Mouse (Mus musculus) embryonic fibroblast, embryonic 13.5 days (primary cell): ENCODE data around the gene Treh. TPM values are rescaled to one million over a fixed set of nuclear protein-coding genes. Genes with fewer than 3 reads are reported as not detected.
A peak's percentile ranks its signal among the peaks of the same experiment; 100 is the strongest.

ENCODE experiments used
- H3K27ac ChIP-seq: 2 replicates; pipeline ENCODE4 v1.5.1; 2012; ENCODE audit warnings: low read length, control low read depth, inconsistent platforms; ENCODE audit not compliant: insufficient read depth
- H3K4me1 ChIP-seq: 2 replicates; pipeline ENCODE4 v1.6.1; 2011; ENCODE audit warnings: low read length; ENCODE audit not compliant: control insufficient read depth, insufficient read depth
- H3K4me3 ChIP-seq: 2 replicates; pipeline ENCODE4 v1.5.1; 2011; ENCODE audit warnings: mild to moderate bottlenecking, control low read depth, low read length; ENCODE audit not compliant: insufficient read depth
- CTCF ChIP-seq: IDR thresholded peaks from 2 replicates; pipeline ENCODE4 v1.5.1; 2011; ENCODE audit warnings: mild to moderate bottlenecking, control low read depth, low read length, moderate library complexity, borderline replicate concordance; ENCODE audit not compliant: insufficient read depth
- POLR2A ChIP-seq: IDR thresholded peaks from 2 replicates; pipeline ENCODE4 v1.6.1; 2011; ENCODE audit warnings: low read depth, mild to moderate bottlenecking, control low read depth, low read length, moderate library complexity
- polyA plus RNA-seq: library from polyadenylated mRNA; stranded (reverse); fragments of >200 nt; gene quantifications from 2 replicates; pipeline ENCODE4 v1.2.4, GENCODE M21; 2011; ENCODE audit warnings: low read depth; ENCODE audit not compliant: missing spikeins, insufficient read length

Treh gene
- polyA plus RNA-seq, 1 experiment, result not detected

DNA sequence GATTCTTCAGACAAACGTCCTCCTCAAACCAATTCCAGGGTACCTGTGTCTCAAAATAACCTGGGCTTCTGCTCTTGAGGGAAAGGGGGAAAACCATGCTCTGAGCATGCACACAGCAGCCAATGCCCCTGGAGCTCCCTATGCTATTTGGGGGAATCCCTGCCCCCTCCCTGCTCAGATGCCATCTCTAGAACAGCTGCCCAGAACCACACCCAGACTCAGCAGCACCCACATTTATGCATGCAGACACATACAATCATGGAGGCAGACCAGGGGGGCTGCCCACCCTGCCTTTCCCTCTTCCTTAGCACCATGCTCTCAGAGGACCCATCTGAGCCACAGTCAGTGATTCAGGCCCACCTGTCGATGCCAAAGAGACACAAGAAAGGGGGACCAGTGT, 40.5 kb downstream of the Treh start:
- Histone ChIP-seq H3K27ac (no peak overlapping the region), H3K4me1 (peaks cover 8% of the 10 kb centered on the region), H3K4me3 (no peak overlapping the region)
- TF ChIP-seq POLR2A (no peak), CTCF (no peak)

DNA sequence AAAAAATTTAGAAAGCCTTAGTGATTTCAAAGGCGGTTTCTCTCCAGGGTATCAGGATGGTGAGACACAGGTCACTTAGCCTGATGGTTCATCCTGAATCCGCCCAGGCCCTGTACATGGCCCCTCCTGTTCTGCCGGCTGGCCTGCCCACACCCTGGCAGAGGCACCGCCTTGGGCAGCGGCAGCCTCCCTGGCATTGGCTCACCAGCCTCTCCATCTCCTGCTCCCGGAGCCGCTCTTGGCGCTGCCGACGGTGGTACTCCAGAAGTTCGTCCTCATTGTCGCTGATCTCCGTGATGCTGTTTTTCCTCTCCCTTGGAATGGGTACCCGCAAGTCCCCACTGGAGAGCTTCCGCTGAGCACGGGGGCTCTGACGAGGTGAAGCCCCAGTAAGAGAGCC, 42.1 kb downstream of the Treh start:
- TF ChIP-seq POLR2A (no peak), CTCF (no peak)
- H3K27ac ChIP-seq, result no peak overlapping the region
- no peaks in the 10 kb centered on the region for H3K4me1 ChIP-seq
- no peak overlapping the region for H3K4me3 ChIP-seq

DNA sequence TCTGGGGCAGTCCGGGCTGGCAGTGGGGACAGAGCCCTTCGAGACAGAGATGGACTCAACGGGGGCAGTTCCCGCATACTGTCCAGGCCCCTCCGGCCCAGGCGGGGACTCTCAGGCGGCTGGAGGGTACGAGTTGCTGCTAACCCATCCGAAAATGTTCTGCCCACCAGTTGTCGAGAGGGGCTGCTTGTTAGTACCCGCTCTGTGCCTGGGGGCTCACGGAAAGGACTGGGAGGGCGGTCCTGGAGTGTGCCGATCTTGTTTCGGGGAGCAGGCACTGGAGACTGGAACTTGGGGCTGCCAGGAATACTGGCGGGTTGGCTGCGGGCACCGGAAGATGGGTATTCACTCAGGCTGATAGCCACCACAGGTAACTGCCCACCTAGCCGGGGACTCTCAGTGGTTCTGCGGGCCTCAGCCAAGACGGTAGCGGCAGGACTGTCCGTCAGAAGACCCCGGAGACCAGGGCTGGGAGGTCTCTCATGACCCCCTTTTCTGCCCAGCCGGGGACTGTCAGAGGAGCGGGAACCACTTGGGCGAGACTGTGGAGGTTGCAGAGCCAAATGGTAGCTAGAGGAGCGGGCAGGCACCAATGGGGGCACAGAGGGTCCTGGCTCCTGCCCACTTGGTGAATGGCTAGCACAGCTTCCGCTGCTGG, 42.8 kb downstream of the Treh start:
- no peaks in the 10 kb centered on the region for H3K4me1 ChIP-seq
- no peak for TF ChIP-seq CTCF
- TF ChIP-seq POLR2A, result no peak
- no peak overlapping the region for H3K27ac ChIP-seq
- no peak overlapping the region for H3K4me3 ChIP-seq

DNA sequence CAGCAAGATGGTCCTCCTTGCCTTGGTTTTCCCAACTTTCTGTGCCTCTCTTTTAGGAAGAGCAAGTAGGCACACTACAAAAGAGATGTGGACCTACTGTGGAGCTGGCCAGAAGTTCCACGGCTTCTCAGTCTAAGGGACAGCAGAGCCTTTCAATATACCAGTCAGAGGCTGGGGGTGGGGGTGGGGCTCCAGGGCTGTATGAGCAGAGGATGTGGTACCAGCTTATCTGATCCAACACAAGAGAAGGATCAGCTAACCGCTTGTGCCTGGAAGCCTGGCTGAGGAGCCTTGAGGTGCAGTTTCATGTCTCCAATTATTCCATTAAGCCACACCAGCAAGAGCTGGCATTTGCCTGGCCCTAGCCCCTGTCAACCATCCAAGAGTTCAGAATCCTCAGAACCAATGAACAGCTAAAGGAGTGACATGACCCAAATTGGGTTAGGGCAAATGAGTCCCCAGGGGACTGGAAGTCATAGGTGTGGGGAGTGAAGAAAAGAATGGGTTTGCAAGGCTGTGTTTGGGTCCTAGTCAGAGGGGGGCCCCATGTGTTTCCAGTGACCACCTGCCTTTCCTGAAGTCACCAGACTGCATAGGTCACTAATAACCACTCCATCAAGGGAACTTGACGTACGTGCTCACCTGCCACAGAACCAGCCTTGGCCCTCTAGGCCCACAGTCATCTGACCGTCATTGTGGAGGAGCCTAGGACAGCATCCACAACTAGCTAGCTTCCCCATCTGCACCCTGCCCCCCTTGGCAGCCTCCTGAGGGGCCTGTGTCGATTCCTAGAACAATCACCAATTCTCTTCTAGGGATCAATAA, 44.2 kb downstream of the Treh start:
- Histone ChIP-seq H3K4me1 (peaks cover 4% of the 10 kb centered on the region; the same call in 1 of the 2 replicates), H3K27ac (no peak overlapping the region), H3K4me3 (no peak overlapping the region)
- no peak for TF ChIP-seq POLR2A
- TF ChIP-seq CTCF, result no peak

DNA sequence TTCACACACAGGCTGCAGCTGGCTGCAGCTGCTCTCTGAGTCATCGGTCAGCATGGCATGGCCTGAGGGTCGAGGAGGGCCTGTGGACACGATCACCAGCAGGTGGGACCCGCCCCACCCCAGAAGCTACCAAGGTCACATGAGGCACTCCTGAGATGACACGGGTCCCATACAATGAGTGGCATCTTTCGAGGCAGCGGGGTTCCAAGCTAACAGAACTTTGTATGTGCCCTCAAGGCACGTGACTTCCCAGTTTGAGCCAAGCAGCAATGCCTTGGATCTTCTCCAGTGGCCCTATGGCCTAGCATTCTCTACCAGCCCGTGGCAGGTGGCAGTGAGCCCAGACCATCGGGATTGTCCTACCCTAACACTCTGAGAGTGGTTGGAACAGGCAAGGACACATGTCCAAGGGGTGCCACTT, 44.8 kb downstream of the Treh start:
- Histone ChIP-seq H3K4me3 (no peak overlapping the region), H3K27ac (no peak overlapping the region), H3K4me1 (peaks cover 4% of the 10 kb centered on the region)
- TF ChIP-seq CTCF (no peak), POLR2A (no peak)

DNA sequence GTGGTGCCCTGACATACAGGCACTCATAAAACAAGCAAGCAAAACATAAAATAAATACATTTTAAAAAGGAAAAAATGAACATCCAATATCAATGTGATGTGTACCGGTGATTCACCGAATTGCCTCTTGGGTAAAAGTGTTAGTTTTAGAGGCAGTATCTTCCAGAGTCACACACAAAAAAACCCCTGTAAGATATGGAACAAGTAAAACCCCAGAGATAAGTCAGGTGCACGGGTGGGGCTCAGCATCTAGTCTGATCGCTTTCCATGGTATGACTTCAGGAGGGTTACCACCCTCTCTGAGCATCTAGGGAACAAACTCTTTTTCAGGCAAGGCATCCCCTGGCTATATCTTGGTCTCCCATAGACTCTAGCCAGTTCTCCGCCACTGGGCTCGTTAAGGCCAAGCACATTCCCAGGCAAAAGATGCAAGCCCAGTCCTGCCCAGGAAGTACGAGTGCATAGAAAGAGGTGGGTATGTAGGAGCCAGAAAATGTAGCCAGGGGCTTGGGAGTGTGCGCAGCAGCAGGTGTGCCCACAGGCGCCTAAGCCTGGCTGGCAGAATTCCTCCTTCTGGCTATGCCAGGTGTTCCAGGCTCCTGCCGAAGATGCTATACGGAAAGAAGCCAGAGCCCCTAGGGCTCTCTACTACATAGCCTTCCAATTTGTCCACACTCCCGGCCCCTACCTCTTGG, 46.1 kb downstream of the Treh start:
- H3K27ac ChIP-seq, result no peak overlapping the region
- TF ChIP-seq POLR2A, result no peak
- TF ChIP-seq CTCF, result no peak
- peaks cover 13% of the 10 kb centered on the region for H3K4me1 ChIP-seq
- H3K4me3 ChIP-seq, result no peak overlapping the region

DNA sequence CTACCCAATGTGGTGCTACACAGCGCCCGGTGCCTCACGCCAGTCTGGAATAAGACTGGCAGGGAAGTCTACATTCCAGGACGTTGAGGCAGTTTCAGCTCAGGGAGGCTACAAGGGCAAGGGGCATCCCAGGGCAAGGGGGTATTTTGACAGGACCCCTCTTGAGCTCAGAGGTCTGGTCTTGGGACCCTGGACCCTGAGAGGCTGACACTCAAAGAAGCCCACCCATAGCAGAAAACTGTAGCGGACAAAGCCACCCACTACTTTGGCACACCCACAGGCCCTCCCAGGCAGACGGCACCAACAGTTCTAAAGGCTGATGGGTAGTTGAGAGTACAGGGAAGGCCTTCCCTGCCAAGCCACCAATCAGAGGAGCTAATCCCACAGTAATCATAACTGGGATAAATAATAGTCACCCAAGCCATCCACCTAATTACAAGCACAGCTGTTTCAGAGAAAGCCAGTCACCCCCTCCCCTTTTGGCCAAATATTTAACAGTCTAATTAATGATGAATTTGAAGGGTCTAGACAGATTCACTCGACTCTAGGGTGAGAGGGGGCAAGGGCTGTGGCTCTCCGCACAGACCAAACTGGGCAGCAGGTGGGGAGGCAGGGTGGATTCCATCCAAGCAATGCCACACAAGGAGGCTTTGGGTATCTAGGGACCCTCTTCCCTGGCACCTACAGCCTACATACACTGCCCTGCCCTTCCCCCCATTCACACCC, 46.8 kb downstream of the Treh start:
- no peak overlapping the region for H3K4me3 ChIP-seq
- no peak overlapping the region for H3K27ac ChIP-seq
- no peak for TF ChIP-seq POLR2A
- TF ChIP-seq CTCF, result no peak
- H3K4me1 ChIP-seq, result peaks cover 20% of the 10 kb centered on the region

DNA sequence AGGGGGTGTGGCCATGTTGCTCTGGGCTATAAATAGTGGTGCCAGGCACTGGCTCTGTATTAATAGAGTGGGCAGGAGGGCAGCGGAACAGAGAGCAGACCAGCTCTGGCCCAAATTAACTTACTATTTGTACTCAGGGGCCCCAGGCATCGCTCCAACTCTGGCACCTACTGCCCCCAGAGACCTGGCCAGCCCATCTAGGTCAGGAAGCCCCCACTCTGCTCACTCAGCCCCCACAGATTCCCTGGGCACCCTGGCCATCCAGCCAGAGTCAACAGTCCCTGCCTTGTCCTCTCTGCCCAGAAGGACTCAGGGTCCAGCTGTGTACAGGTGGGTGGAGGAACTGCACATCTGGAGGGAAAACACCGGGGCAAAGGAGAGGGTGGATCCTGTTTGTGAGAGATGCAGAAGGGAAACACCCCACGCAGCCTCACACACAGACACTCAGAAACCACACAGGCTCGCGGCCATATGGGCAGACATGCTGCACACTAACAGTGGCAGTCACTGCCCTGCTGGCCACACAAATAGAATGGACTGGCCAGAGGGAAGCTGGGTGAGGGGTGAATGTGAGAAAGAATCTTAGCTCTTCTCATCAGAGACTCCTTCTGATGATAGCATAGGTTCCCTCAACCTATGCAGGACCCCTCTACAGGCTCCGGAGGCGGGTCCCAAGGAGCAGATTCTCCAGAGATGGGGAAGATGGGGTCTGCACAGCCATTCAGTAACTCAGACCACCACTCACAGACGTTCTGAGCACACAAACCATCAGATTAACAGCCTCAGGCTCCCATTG, 47.5 kb downstream of the Treh start:
- H3K27ac ChIP-seq, result no peak overlapping the region
- H3K4me1 ChIP-seq, result peaks cover 23% of the 10 kb centered on the region
- H3K4me3 ChIP-seq, result peak overlapping the region; percentile 51
- peak; percentile 29; the same call in 1 of the 2 replicates for TF ChIP-seq POLR2A
- no peak for TF ChIP-seq CTCF
